Mouse (Mus musculus) G1E (cell line): Measurements from ENCODE around the gene Grid2. TPM values are rescaled to one million over a fixed set of nuclear protein-coding genes. Genes with fewer than 3 reads are reported as not detected.

Experiments
- ATAC-seq: 2 replicates; pipeline ENCODE4 v1.8.0; 2016; ENCODE audit warnings: mild to moderate bottlenecking; ENCODE audit not compliant: insufficient number of reproducible peaks, poor library complexity, low FRiP score, severe bottlenecking; ENCODE audit errors: extremely low read depth
- DNase-seq: peaks from one replicate; pipeline ENCODE4 v3.0.0; 2012; ENCODE audit warnings: low spot score
- H3K27me3 ChIP-seq: 2 replicates; pipeline ENCODE4 v1.6.1; 2012; ENCODE audit warnings: mild to moderate bottlenecking, low read length, inconsistent platforms; ENCODE audit not compliant: insufficient read depth
- H3K36me3 ChIP-seq: replicated peaks from 2 replicates; pipeline ENCODE3; 2012; ENCODE audit warnings: mild to moderate bottlenecking, inconsistent platforms
- H3K4me1 ChIP-seq: 2 replicates; pipeline ENCODE4 v1.6.1; 2012; ENCODE audit warnings: low read depth, low read length, inconsistent platforms, mixed read lengths; ENCODE audit not compliant: insufficient read depth
- H3K4me3 ChIP-seq: 2 replicates; pipeline ENCODE4 v1.5.1; 2012; ENCODE audit warnings: low read depth, mild to moderate bottlenecking, inconsistent platforms, low read length, moderate library complexity, mixed read lengths
- H3K9me3 ChIP-seq: replicated peaks from 2 replicates; pipeline ENCODE4 v1.6.1; 2012; ENCODE audit warnings: inconsistent platforms
- CTCF ChIP-seq: IDR thresholded peaks from 2 replicates; pipeline ENCODE4 v1.5.1; 2012; ENCODE audit warnings: low read depth, low read length, inconsistent platforms, mixed read lengths
- GATA1 ChIP-seq: IDR thresholded peaks from 2 replicates; pipeline ENCODE4 v1.6.1; 2012; ENCODE audit warnings: borderline replicate concordance, low read length, inconsistent platforms, mixed read lengths
- GATA2 ChIP-seq: IDR thresholded peaks from 2 replicates; pipeline ENCODE4 v1.6.1; 2012; ENCODE audit warnings: low read depth, low read length, inconsistent platforms, borderline replicate concordance
- POLR2AphosphoS5 ChIP-seq: IDR thresholded peaks from 2 replicates; pipeline ENCODE4 v1.6.1; 2012; ENCODE audit warnings: low read depth, low read length, inconsistent platforms; ENCODE audit not compliant: insufficient replicate concordance
- TAL1 ChIP-seq: conservative IDR thresholded peaks from 2 replicates; pipeline ENCODE4 v1.6.1; 2012; ENCODE audit warnings: low read depth, low read length, inconsistent platforms, mixed read lengths
- polyA plus RNA-seq: library from polyadenylated mRNA; stranded (reverse); fragments of >175 nt; gene quantifications from 2 replicates; pipeline ENCODE4 v1.2.3, GENCODE M21; 2012
- total RNA-seq, 2 experiments: library from RNA; stranded (forward) in 1 of 2; stranded (reverse) in 1 of 2; fragments of 200-1000 nt in 1 of 2; fragments of >200 nt in 1 of 2; fragmentation: Nextera tagmentation in 1 of 2; gene quantifications; 2 replicates each; pipeline ENCODE4 v1.2.3; 2014 to 2017

Grid2 gene
- total and polyA plus RNA-seq, 3 experiments, result 0.01 to 0.38 TPM; not detected in 1

- Histone ChIP-seq H3K27me3 (no peaks in the 10 kb centered on the region), H3K36me3 (no peaks in the 10 kb centered on the region), H3K9me3 (no peaks in the 10 kb centered on the region), H3K4me1 (no peaks in the 10 kb centered on the region), H3K4me3 (no peak overlapping the region)
- ATAC-seq (no peak), DNase-seq (no peak)
- TF ChIP-seq GATA1, result no peak
- no peak for TF ChIP-seq GATA2
- TF ChIP-seq POLR2AphosphoS5, result no peak
- no peak for TF ChIP-seq CTCF
- no peak for TF ChIP-seq TAL1
Observed at GRCm38 (mm10) chr6:64688181-64688944, 1432.7 kb downstream of the Grid2 start.

GRCm38 (mm10) chr6:64694688-64695087 lies 1439.0 kb downstream of the Grid2 start:
- no peak for TF ChIP-seq GATA2
- no peak for TF ChIP-seq GATA1
- no peak for TF ChIP-seq TAL1
- TF ChIP-seq POLR2AphosphoS5, result no peak
- TF ChIP-seq CTCF, result no peak
- H3K4me1 ChIP-seq, result no peaks in the 10 kb centered on the region
- no peak overlapping the region for H3K4me3 ChIP-seq
- H3K27me3 ChIP-seq, result no peaks in the 10 kb centered on the region
- ATAC-seq, result no peak
- no peak for DNase-seq
- no peaks in the 10 kb centered on the region for H3K36me3 ChIP-seq
- H3K9me3 ChIP-seq, result no peaks in the 10 kb centered on the region

- H3K36me3 ChIP-seq, result no peaks in the 10 kb centered on the region
Observed at GRCm38 (mm10) chr6:64703659-64704058, 1448.0 kb downstream of the Grid2 start.

GRCm38 (mm10) chr6:64727751-64728403 lies 1472.2 kb downstream of the Grid2 start:
- peaks cover 13% of the 10 kb centered on the region; the same call in 1 of the 2 replicates for H3K27me3 ChIP-seq
- TF ChIP-seq CTCF (no peak), POLR2AphosphoS5 (no peak), GATA1 (no peak), TAL1 (no peak), GATA2 (no peak)
- DNase-seq (no peak), ATAC-seq (no peak)
- no peak overlapping the region for H3K4me3 ChIP-seq
- peaks cover 20% of the 10 kb centered on the region for H3K9me3 ChIP-seq
- H3K4me1 ChIP-seq, result no peaks in the 10 kb centered on the region
- H3K36me3 ChIP-seq, result no peaks in the 10 kb centered on the region

More at GRCm38 (mm10) chr6:64703659-64704058, 1448.0 kb downstream of the Grid2 start:
- Histone ChIP-seq H3K27me3 (no peaks in the 10 kb centered on the region), H3K4me3 (no peak overlapping the region), H3K9me3 (peaks cover 4% of the 10 kb centered on the region), H3K4me1 (no peaks in the 10 kb centered on the region)
- ATAC-seq (no peak), DNase-seq (no peak)
- TF ChIP-seq TAL1 (no peak), CTCF (no peak)

- ATAC-seq (no peak), DNase-seq (no peak)
- Histone ChIP-seq H3K4me3 (no peak within 1 kb of the TSS), H3K27me3 (peaks cover 13% of the 10 kb centered on the region; the same call in 1 of the 2 replicates), H3K4me1 (no peaks in the 10 kb centered on the region), H3K36me3 (no peaks in the 10 kb centered on the region), H3K9me3 (peaks cover 20% of the 10 kb centered on the region)
- TF ChIP-seq GATA1 (no peak), CTCF (no peak), POLR2AphosphoS5 (no peak), TAL1 (no peak), GATA2 (no peak)
Observed at GRCm38 (mm10) chr6:64728499-64729198, 1473.0 kb downstream of the Grid2 start, which contains the start of gene Atoh1. Atoh1 (plus strand) TSS chr6:64729125.

GRCm38 (mm10) chr6:64729231-64730011 lies 1473.7 kb downstream of the Grid2 start:
- H3K4me3 ChIP-seq, result no peak overlapping the region
- no peak for TF ChIP-seq CTCF
- TF ChIP-seq POLR2AphosphoS5, result no peak
- TF ChIP-seq GATA2, result no peak
- H3K36me3 ChIP-seq, result no peaks in the 10 kb centered on the region
- H3K9me3 ChIP-seq, result peaks cover 21% of the 10 kb centered on the region
- no peak for ATAC-seq
- DNase-seq, result no peak
- H3K4me1 ChIP-seq, result no peaks in the 10 kb centered on the region
- peaks cover 13% of the 10 kb centered on the region; the same call in 1 of the 2 replicates for H3K27me3 ChIP-seq
